Mouse (Mus musculus): ENCODE results near the gene Zfand6. TPM values are rescaled to one million over a fixed set of nuclear protein-coding genes. Genes with fewer than 3 reads are reported as not detected.

The Zfand6 gene
- polyA plus RNA-seq, 1 experiment from 2014 or later, result 126 TPM

- ATAC-seq, result peak; percentile 97
- Histone ChIP-seq H3K27me3 (replicated peaks) (no peaks in the 10 kb centered on the region), H3K4me2 (peak overlapping the region; percentile 97), H3K36me3 (0 out of 2 replicates have a peak, but pooled peaks cover 2% of the 10 kb centered on the region), H3K9ac (peak overlapping the region; percentile 71), H3K27ac (peak overlapping the region; percentile 64), H3K4me3 (peak overlapping the region; percentile 66), H3K4me1 (peaks cover 26% of the 10 kb centered on the region), H3K9me3 (replicated peaks) (no peaks in the 10 kb centered on the region)
- WGBS (ENCODE audit: insufficient replicate concordance), result 1% methylated on average over 33 of the region's 36 CpGs
Measured at GRCm38 (mm10) chr7:84605704-84606292, 84.0 kb downstream of the Zfand6 start.

- peak; percentile 28 for ATAC-seq
- WGBS (ENCODE audit: insufficient replicate concordance), result 18% methylated on average over 19 of the region's 19 CpGs
- Histone ChIP-seq H3K9ac (peak overlapping the region; percentile 71), H3K4me3 (peak overlapping the region; percentile 66), H3K27ac (peak overlapping the region; percentile 64; the same call in 1 of the 2 replicates), H3K36me3 (no peaks in the 10 kb centered on the region), H3K4me2 (peak overlapping the region; percentile 97), H3K4me1 (peaks cover 26% of the 10 kb centered on the region), H3K9me3 (replicated peaks) (no peaks in the 10 kb centered on the region), H3K27me3 (replicated peaks) (no peaks in the 10 kb centered on the region)
Measured at GRCm38 (mm10) chr7:84605033-84605687, 84.6 kb downstream of the Zfand6 start.

- Histone ChIP-seq H3K36me3 (no peaks in the 10 kb centered on the region), H3K4me1 (peaks cover 26% of the 10 kb centered on the region), H3K27me3 (replicated peaks) (no peaks in the 10 kb centered on the region), H3K4me2 (peak overlapping the region; percentile 97), H3K4me3 (peak overlapping the region; percentile 66; the same call in 1 of the 2 replicates), H3K9ac (no peak overlapping the region), H3K9me3 (replicated peaks) (no peaks in the 10 kb centered on the region), H3K27ac (peak overlapping the region; percentile 28; the same call in 1 of the 2 replicates)
- WGBS (ENCODE audit: insufficient replicate concordance), result 51% methylated on average over 3 of the region's 3 CpGs
- no peak for ATAC-seq
Measured at GRCm38 (mm10) chr7:84604501-84604900, 85.3 kb downstream of the Zfand6 start.

GRCm38 (mm10) chr7:84601331-84601730 lies 88.4 kb downstream of the Zfand6 start:
- Histone ChIP-seq H3K4me2 (no peak overlapping the region), H3K27me3 (replicated peaks) (no peaks in the 10 kb centered on the region), H3K9ac (no peak overlapping the region), H3K9me3 (replicated peaks) (no peaks in the 10 kb centered on the region), H3K36me3 (no peaks in the 10 kb centered on the region), H3K4me3 (no peak overlapping the region), H3K4me1 (peaks cover 20% of the 10 kb centered on the region), H3K27ac (no peak overlapping the region)
- no peak for ATAC-seq
- WGBS (ENCODE audit: insufficient replicate concordance), result 61% methylated on average over 3 of the region's 3 CpGs

- H3K27me3 ChIP-seq (replicated peaks), result no peaks in the 10 kb centered on the region
- no peak overlapping the region for H3K4me2 ChIP-seq
- no peaks in the 10 kb centered on the region for H3K36me3 ChIP-seq
- peaks cover 13% of the 10 kb centered on the region for H3K4me1 ChIP-seq
- H3K4me3 ChIP-seq, result no peak overlapping the region
- 79% methylated on average over 2 of the region's 2 CpGs for WGBS (ENCODE audit: insufficient replicate concordance)
- H3K9ac ChIP-seq, result no peak overlapping the region
- ATAC-seq, result no peak
- no peaks in the 10 kb centered on the region for H3K9me3 ChIP-seq (replicated peaks)
- H3K27ac ChIP-seq, result no peak overlapping the region
Measured at GRCm38 (mm10) chr7:84600631-84601030, 89.1 kb downstream of the Zfand6 start.

- Histone ChIP-seq H3K9me3 (replicated peaks) (no peaks in the 10 kb centered on the region), H3K4me2 (no peak overlapping the region), H3K4me3 (no peak overlapping the region), H3K9ac (no peak overlapping the region), H3K27me3 (replicated peaks) (0 out of 2 replicates have a peak, but pooled peaks cover 4% of the 10 kb centered on the region), H3K27ac (no peak overlapping the region), H3K36me3 (no peaks in the 10 kb centered on the region), H3K4me1 (peaks cover 8% of the 10 kb centered on the region)
- ATAC-seq, result no peak
- 70% methylated on average over 3 of the region's 3 CpGs for WGBS (ENCODE audit: insufficient replicate concordance)
Measured at GRCm38 (mm10) chr7:84596633-84597032, 93.1 kb downstream of the Zfand6 start.

- ATAC-seq, result no peak
Measured at GRCm38 (mm10) chr7:84596002-84596401, 93.8 kb downstream of the Zfand6 start.

GRCm38 (mm10) chr7:84594917-84595303 lies 94.8 kb downstream of the Zfand6 start:
- peak; percentile 18 for ATAC-seq
- Histone ChIP-seq H3K9me3 (replicated peaks) (no peaks in the 10 kb centered on the region), H3K4me1 (peaks cover 8% of the 10 kb centered on the region), H3K27me3 (replicated peaks) (0 out of 2 replicates have a peak, but pooled peaks cover 4% of the 10 kb centered on the region), H3K9ac (no peak overlapping the region), H3K36me3 (no peaks in the 10 kb centered on the region), H3K4me2 (peak overlapping the region; percentile 28; the same call in 1 of the 2 replicates), H3K4me3 (no peak overlapping the region), H3K27ac (no peak overlapping the region)

More at GRCm38 (mm10) chr7:84596002-84596401, 93.8 kb downstream of the Zfand6 start:
- 65% methylated on average over 3 of the region's 3 CpGs for WGBS (ENCODE audit: insufficient replicate concordance)
- Histone ChIP-seq H3K4me2 (no peak overlapping the region), H3K36me3 (no peaks in the 10 kb centered on the region), H3K9me3 (replicated peaks) (no peaks in the 10 kb centered on the region), H3K27me3 (replicated peaks) (0 out of 2 replicates have a peak, but pooled peaks cover 4% of the 10 kb centered on the region), H3K27ac (no peak overlapping the region), H3K4me1 (peaks cover 8% of the 10 kb centered on the region), H3K9ac (no peak overlapping the region), H3K4me3 (no peak overlapping the region)

GRCm38 (mm10) chr7:84594087-84594916 lies 95.5 kb downstream of the Zfand6 start:
- H3K4me3 ChIP-seq, result no peak overlapping the region
- 47% methylated on average over 8 of the region's 8 CpGs for WGBS (ENCODE audit: insufficient replicate concordance)
- peak; percentile 79 for ATAC-seq
- H3K27ac ChIP-seq, result no peak overlapping the region
- no peaks in the 10 kb centered on the region for H3K9me3 ChIP-seq (replicated peaks)
- H3K9ac ChIP-seq, result no peak overlapping the region
- 0 out of 2 replicates have a peak, but pooled peaks cover 4% of the 10 kb centered on the region for H3K27me3 ChIP-seq (replicated peaks)
- no peaks in the 10 kb centered on the region for H3K36me3 ChIP-seq
- peaks cover 8% of the 10 kb centered on the region for H3K4me1 ChIP-seq
- peak overlapping the region; percentile 28; the same call in 1 of the 2 replicates for H3K4me2 ChIP-seq

GRCm38 (mm10) chr7:84591347-84591746 lies 98.4 kb downstream of the Zfand6 start:
- Histone ChIP-seq H3K27me3 (replicated peaks) (0 out of 2 replicates have a peak, but pooled peaks cover 4% of the 10 kb centered on the region), H3K4me2 (no peak overlapping the region), H3K27ac (no peak overlapping the region), H3K9ac (no peak overlapping the region), H3K4me1 (peaks cover 33% of the 10 kb centered on the region), H3K36me3 (no peaks in the 10 kb centered on the region), H3K9me3 (replicated peaks) (no peaks in the 10 kb centered on the region), H3K4me3 (no peak overlapping the region)
- ATAC-seq, result no peak
- WGBS (ENCODE audit: insufficient replicate concordance), result 68% methylated on average over 3 of the region's 3 CpGs

- ATAC-seq, result no peak
- Histone ChIP-seq H3K27ac (no peak overlapping the region), H3K4me3 (no peak overlapping the region), H3K9me3 (replicated peaks) (no peaks in the 10 kb centered on the region), H3K27me3 (replicated peaks) (0 out of 2 replicates have a peak, but pooled peaks cover 4% of the 10 kb centered on the region), H3K4me1 (peaks cover 41% of the 10 kb centered on the region), H3K36me3 (no peaks in the 10 kb centered on the region), H3K4me2 (no peak overlapping the region), H3K9ac (no peak overlapping the region)
- 93% methylated on average over 2 of the region's 2 CpGs for WGBS (ENCODE audit: insufficient replicate concordance)
Measured at GRCm38 (mm10) chr7:84590622-84591021, 99.1 kb downstream of the Zfand6 start.
